Mouse (Mus musculus) cerebellum, adult 2 months (tissue): ENCODE measurements around the gene Erlec1. TPM values are rescaled to one million over a fixed set of nuclear protein-coding genes. Genes with fewer than 3 reads are reported as not detected.

Source experiments
- DNase-seq, 2 experiments: peaks; one replicate each; pipeline ENCODE4 v3.0.0; 2021
- H3K27ac ChIP-seq: fragments of 200-500 bp; 2 replicates; pipeline ENCODE4 v1.5.1; 2012; ENCODE audit warnings: low read length, control low read depth, inconsistent platforms; ENCODE audit not compliant: insufficient read depth
- H3K27me3 ChIP-seq: fragments of 200-500 bp; 2 replicates; pipeline ENCODE4 v1.6.1; 2012; ENCODE audit warnings: inconsistent platforms, mild to moderate bottlenecking, low read length, moderate library complexity; ENCODE audit not compliant: control insufficient read depth, insufficient read depth
- H3K4me1 ChIP-seq: fragments of 200-500 bp; 2 replicates; pipeline ENCODE4 v1.6.1; 2011; ENCODE audit warnings: low read length; ENCODE audit not compliant: control insufficient read depth, insufficient read depth
- H3K4me3 ChIP-seq: fragments of 200-500 bp; replicated peaks from 2 replicates; pipeline ENCODE3; 2011; ENCODE audit warnings: mild to moderate bottlenecking, low read depth, low read length, control low read depth; ENCODE audit not compliant: insufficient read depth
- CTCF ChIP-seq: fragments of 200-500 bp; IDR thresholded peaks from 2 replicates; pipeline ENCODE4 v1.5.1; 2011; ENCODE audit warnings: low read depth, mild to moderate bottlenecking, control low read depth, low read length, moderate library complexity, borderline replicate concordance; ENCODE audit not compliant: insufficient read depth
- POLR2A ChIP-seq: fragments of 200-500 bp; IDR thresholded peaks from 2 replicates; pipeline ENCODE4 v1.6.1; 2011; ENCODE audit warnings: low read length, control low read depth, borderline replicate concordance; ENCODE audit not compliant: insufficient read depth
- WGBS: fragments of 180-500 bp; shearing (Covaris S2); methylation state at CpG from one replicate; pipeline ENCODE4 v1.1.7; 2018; 5-methylcytosine and 5-hydroxymethylcytosine counted together
- polyA plus RNA-seq: library from polyadenylated mRNA; depleted of rRNA; stranded (reverse); fragments of >200 nt; gene quantifications from 2 replicates; pipeline ENCODE4 v1.2.3, GENCODE M21; 2012; rRNA removed

The Erlec1 gene
- polyA plus RNA-seq, result 40.1 and 40.7 TPM in 2 replicates

DNA sequence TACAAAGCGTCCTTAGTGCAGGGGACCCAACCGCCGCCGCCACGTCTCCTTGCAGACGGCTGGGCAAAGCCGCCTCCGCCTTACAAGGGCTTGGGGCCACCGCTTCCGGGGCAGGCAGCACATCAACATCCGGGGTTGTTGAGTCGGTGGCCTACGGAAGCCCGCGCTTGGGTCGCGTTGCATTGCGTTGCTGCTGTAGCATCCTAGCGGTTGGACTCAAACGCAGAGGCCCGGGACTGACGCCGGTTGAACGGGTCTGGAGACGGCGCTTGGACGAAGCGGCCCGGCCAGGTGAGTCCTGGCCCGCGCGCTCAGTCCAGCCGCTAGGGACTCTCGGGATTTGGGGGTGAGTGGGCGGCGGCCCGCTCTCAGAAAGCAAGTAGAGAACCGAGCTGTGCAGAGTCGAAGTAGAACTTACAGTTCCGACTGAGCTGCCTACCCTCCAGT is at the start of gene Erlec1:
Erlec1 (minus strand) TSS at position 57 of the 447 bp plus-strand sequence.
- no peak for TF ChIP-seq CTCF
- peak; percentile 55 for TF ChIP-seq POLR2A
- DNase-seq, result peak; percentile 90
- under 1% methylated on average over 40 of the region's 40 CpGs for WGBS

DNA sequence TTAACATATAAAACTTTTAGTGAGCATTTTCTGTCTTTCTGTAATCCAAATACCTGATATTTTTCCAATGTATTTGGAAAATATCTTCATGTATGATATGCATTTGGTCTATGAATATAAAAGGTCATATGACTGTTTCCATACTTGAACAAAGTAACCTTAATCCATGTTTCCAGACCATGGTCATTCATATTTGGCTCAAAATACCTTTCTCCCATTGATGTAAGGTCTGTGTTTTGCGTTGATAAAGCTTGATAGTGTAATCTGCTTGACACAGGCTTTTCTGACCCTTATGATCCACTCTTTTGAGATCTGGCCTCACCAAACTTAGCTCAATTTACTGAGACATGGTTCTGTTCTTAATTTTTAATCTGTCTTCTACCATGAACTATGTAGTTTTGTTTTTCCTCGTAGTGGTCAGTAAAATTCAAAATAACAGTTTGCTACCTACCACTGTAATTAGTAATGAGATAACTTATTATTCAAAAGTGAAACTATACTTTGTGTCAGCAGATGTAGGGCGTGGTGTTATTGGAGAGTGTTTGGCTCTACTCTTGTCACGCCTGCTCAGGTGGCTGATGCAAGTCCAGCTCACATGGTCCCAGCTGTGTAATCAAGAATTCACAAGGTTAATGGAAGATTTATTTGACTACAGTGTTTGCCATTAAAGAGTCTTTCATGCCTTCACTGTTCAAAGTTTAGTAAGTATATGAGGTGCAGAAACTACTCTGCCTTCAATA is 47.2 kb upstream of the Erlec1 start:
- 93% methylated on average over 4 of the region's 4 CpGs for whole genome bisulfite sequencing
- H3K27me3 ChIP-seq, result no peaks in the 10 kb centered on the region
- no peaks in the 10 kb centered on the region for H3K4me1 ChIP-seq
- no peak overlapping the region for H3K27ac ChIP-seq
- TF ChIP-seq POLR2A (no peak), CTCF (no peak)
- no peak overlapping the region for H3K4me3 ChIP-seq
- no peak for DNase-seq

More for the DNA sequence above, at the start of gene Erlec1:
- Histone ChIP-seq H3K27me3 (no peaks in the 10 kb centered on the region), H3K4me3 (peak within 1 kb of the TSS; percentile 88), H3K4me1 (no peaks in the 10 kb centered on the region), H3K27ac (peak within 1 kb of the TSS; percentile 86)

DNA sequence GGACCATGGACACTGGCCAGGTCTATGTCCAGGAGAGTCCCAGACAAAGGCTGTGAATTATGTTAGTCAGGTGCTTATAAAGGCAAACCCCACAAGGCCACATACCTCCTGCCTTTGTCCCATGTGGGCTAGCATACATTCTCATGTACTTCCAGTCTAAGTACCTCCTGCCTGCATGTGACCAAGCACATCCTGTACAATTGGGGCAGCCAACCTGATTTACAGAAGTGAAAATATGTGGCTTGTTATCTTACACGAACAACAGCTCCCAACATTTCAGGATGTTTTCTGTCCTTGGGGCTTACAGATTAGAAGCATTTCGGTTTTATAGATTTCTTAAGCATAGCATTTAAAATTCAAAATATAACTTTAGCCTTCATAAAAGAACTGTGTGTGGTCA is 45.9 kb upstream of the Erlec1 start:
- TF ChIP-seq POLR2A (no peak), CTCF (no peak)
- DNase-seq, result no peak
- WGBS, result 92% methylated on average over 2 of the region's 2 CpGs
- H3K4me1 ChIP-seq, result no peaks in the 10 kb centered on the region
- no peak overlapping the region for H3K4me3 ChIP-seq
- H3K27me3 ChIP-seq, result no peaks in the 10 kb centered on the region
- no peak overlapping the region for H3K27ac ChIP-seq

GRCm38 (mm10) chr11:30998704-30999103 is 44.6 kb upstream of the Erlec1 start:
- no peaks in the 10 kb centered on the region for H3K4me1 ChIP-seq
- no peak for DNase-seq
- H3K27me3 ChIP-seq, result no peaks in the 10 kb centered on the region
- H3K4me3 ChIP-seq, result no peak overlapping the region
- WGBS, result 95% methylated on average over 2 of the region's 2 CpGs
- no peak for TF ChIP-seq CTCF
- no peak overlapping the region for H3K27ac ChIP-seq

DNA sequence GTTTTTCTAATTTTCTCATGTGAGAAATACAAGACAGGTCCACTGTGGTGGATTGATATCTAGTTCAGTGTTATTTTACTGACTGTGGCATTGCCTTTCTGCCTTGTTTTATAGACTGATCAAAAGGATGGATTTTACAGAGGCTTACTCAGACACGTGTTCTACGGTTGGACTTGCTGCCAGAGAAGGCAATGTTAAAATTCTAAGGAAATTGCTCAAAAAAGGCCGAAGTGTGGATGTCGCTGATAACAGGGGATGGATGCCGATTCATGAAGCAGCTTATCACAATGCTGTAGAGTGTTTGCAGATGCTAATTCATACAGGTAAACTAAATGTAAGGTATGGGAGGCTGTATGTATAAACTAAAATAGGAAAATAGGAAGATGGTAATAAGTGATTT is 44.1 kb upstream of the Erlec1 start:
- 95% methylated on average over 5 of the region's 5 CpGs for WGBS
- Histone ChIP-seq H3K27ac (no peak overlapping the region), H3K4me3 (no peak overlapping the region), H3K4me1 (no peaks in the 10 kb centered on the region), H3K27me3 (no peaks in the 10 kb centered on the region)
- no peak for DNase-seq
- TF ChIP-seq POLR2A (no peak), CTCF (no peak)

DNA sequence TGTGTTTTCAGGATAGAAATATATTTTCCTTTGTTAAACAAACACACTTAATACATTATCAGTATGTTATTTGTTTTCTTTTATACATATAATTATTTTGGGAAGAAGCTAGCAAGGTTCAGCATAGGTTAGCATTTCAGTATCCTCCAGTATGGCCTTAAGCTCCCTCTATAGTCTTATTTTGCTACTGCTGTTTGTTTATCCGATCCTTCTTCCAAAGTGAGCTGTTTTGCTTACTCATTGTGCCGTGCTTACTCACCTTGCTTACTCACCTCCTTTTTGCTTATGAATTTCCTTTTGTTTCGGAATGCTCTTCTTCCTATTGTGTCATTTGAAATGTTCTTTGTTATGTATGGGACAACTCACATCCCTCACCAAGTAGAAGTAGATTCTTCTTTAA is 42.5 kb upstream of the Erlec1 start:
- DNase-seq, result no peak
- H3K4me3 ChIP-seq, result no peak overlapping the region
- 91% methylated on average over 3 of the region's 3 CpGs for WGBS
- no peaks in the 10 kb centered on the region for H3K27me3 ChIP-seq
- TF ChIP-seq POLR2A (no peak), CTCF (no peak)
- no peak overlapping the region for H3K27ac ChIP-seq
- H3K4me1 ChIP-seq, result no peaks in the 10 kb centered on the region

DNA sequence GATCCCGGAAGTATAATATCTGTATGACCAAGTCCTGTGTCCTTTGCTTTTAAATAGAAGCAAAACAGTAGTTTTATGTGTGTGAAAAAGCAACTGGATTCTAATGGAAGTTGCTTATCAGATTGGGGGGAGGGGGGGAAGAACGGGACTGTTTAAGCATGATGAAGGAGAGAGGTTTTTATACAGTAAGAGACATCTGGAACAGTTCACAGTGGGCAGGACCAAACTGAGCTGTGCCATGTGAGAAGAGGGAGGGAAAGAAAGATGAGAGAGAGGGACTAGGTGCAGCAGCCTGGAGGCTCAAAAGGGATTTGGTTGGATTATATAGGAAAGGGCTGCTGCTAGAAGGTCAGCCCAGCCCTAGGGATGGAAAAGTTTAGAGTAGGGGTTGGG is 32.5 kb upstream of the Erlec1 start:
- TF ChIP-seq POLR2A, result no peak
- no peak for DNase-seq
- Histone ChIP-seq H3K27ac (no peak overlapping the region), H3K4me1 (peaks cover 3% of the 10 kb centered on the region; the same call in 1 of the 2 replicates), H3K4me3 (peak overlapping the region; percentile 62), H3K27me3 (no peaks in the 10 kb centered on the region)
- 0% methylated on average over 2 of the region's 2 CpGs for WGBS

GRCm38 (mm10) chr11:30985877-30986624 is 31.9 kb upstream of the Erlec1 start, which contains the start of gene Chac2:
Gene Chac2 (minus strand): TSS chr11:30986350.
- H3K27ac ChIP-seq, result peak within 1 kb of the TSS; percentile 8
- under 1% methylated on average over 22 of the region's 22 CpGs for WGBS
- H3K27me3 ChIP-seq, result no peaks in the 10 kb centered on the region
- TF ChIP-seq CTCF (no peak), POLR2A (peak; percentile 46; the same call in 1 of the 2 replicates)
- H3K4me1 ChIP-seq, result peaks cover 3% of the 10 kb centered on the region; the same call in 1 of the 2 replicates
- H3K4me3 ChIP-seq, result peak within 1 kb of the TSS; percentile 62
- peak; percentile 85 to 87 for DNase-seq
